Mouse (Mus musculus) heart, postnatal 0 days (tissue): ENCODE measurements around the gene Lrpap1. TPM values are rescaled to one million over a fixed set of nuclear protein-coding genes. Genes with fewer than 3 reads are reported as not detected.

Experiments used
- ATAC-seq: fragments of 200-750 bp; cut with Nextera tagmentation; 2 replicates; pipeline ENCODE4 v1.8.0; 2017; ENCODE audit warnings: low read depth, moderate number of reproducible peaks, moderate library complexity; ENCODE audit not compliant: insufficient read depth
- DNase-seq: peaks from one replicate; pipeline ENCODE4 v3.0.0-alpha.2; 2016; ENCODE audit warnings: low spot score
- H3K27ac ChIP-seq: fragments of 300-500 bp; sonication (generic); 2 replicates; pipeline ENCODE4 v1.5.1; 2014; ENCODE audit warnings: low read depth, mild to moderate bottlenecking
- H3K27me3 ChIP-seq: fragments of 300-500 bp; sonication (generic); 2 replicates; pipeline ENCODE4 v1.6.1; 2014; ENCODE audit warnings: low read length, mixed read lengths; ENCODE audit not compliant: control insufficient read depth, insufficient read depth
- H3K36me3 ChIP-seq: fragments of 300-500 bp; sonication (generic); replicated peaks from 2 replicates; pipeline ENCODE4 v1.6.1; 2014; ENCODE audit warnings: low read length, mixed read lengths; ENCODE audit not compliant: control insufficient read depth, insufficient read depth
- H3K4me1 ChIP-seq: fragments of 300-500 bp; sonication (generic); 2 replicates; pipeline ENCODE4 v1.6.1; 2014; ENCODE audit warnings: antibody characterized with exemption; ENCODE audit not compliant: control insufficient read depth, insufficient read depth
- H3K4me2 ChIP-seq: fragments of 300-500 bp; sonication (generic); 2 replicates; pipeline ENCODE4 v1.6.1; 2014; ENCODE audit warnings: low read depth, mild to moderate bottlenecking, low read length, moderate library complexity
- H3K4me3 ChIP-seq: fragments of 300-500 bp; sonication (generic); 2 replicates; pipeline ENCODE4 v1.5.1; 2014; ENCODE audit warnings: low read depth, low read length
- H3K9ac ChIP-seq: fragments of 300-500 bp; sonication (generic); replicated peaks from 2 replicates; pipeline ENCODE4 v1.6.1; 2014; ENCODE audit warnings: low read depth, low read length, mixed read lengths
- H3K9me3 ChIP-seq: fragments of 300-500 bp; sonication (generic); replicated peaks from 2 replicates; pipeline ENCODE4 v1.6.1; 2016; ENCODE audit warnings: low read length; ENCODE audit not compliant: control insufficient read depth
- CTCF ChIP-seq: IDR thresholded peaks from 2 replicates; pipeline ENCODE4 v1.5.1; 2016; ENCODE audit warnings: antibody characterized with exemption, control low read depth, low read depth
- EP300 ChIP-seq: IDR thresholded peaks from 2 replicates; pipeline ENCODE4 v1.6.1; 2016; ENCODE audit warnings: antibody characterized with exemption, low read depth
- WGBS: fragments of 180-500 bp; shearing (Covaris S2); extraction: QIAGEN DNeasy Blood & Tissue Kit; methylation state at CpG from one replicate; pipeline ENCODE4 v1.1.7; 2014; 5-methylcytosine and 5-hydroxymethylcytosine counted together
- polyA plus RNA-seq: library from polyadenylated mRNA; unstranded; fragments of >200 nt; fragmentation: Nextera tagmentation; extraction: Ambion mirVana; gene quantifications from 2 replicates; pipeline ENCODE4 v1.2.1, GENCODE M21; 2015
- total RNA-seq: library from RNA; depleted of rRNA; stranded (reverse); fragments of >200 nt; gene quantifications from 2 replicates; pipeline ENCODE4 v1.2.3, GENCODE M21; 2014; ENCODE audit warnings: low replicate concordance

Gene Lrpap1
- total and polyA plus RNA-seq, 2 experiments from 2014 or later = 43.7 to 85.8 TPM

- Histone ChIP-seq H3K27ac (no peak overlapping the region), H3K27me3 (no peaks in the 10 kb centered on the region), H3K4me1 (peaks cover 7% of the 10 kb centered on the region), H3K9ac (no peak overlapping the region), H3K36me3 (no peaks in the 10 kb centered on the region), H3K4me2 (no peak overlapping the region), H3K4me3 (no peak overlapping the region), H3K9me3 (no peaks in the 10 kb centered on the region)
- TF ChIP-seq CTCF (no peak), EP300 (no peak)
- 62% methylated on average over 2 of the region's 2 CpGs for WGBS
- DNase-seq = peak; percentile 56
- ATAC-seq = 0 out of 2 replicates have a peak, but pooled peaks have one; percentile 27
These were observed 12.9 kb upstream of the Lrpap1 start for GRCm38 (mm10) chr5:35118418-35118817.

GRCm38 (mm10) chr5:35117633-35118032 is 12.1 kb upstream of the Lrpap1 start:
- Histone ChIP-seq H3K27ac (no peak overlapping the region), H3K9me3 (no peaks in the 10 kb centered on the region), H3K4me3 (no peak overlapping the region), H3K36me3 (no peaks in the 10 kb centered on the region), H3K27me3 (no peaks in the 10 kb centered on the region), H3K9ac (no peak overlapping the region), H3K4me2 (no peak overlapping the region), H3K4me1 (peaks cover 7% of the 10 kb centered on the region)
- no peak for DNase-seq
- no peak for ATAC-seq
- TF ChIP-seq CTCF = no peak
- no peak for TF ChIP-seq EP300
- WGBS = 39% methylated on average over 3 of the region's 3 CpGs

- Histone ChIP-seq H3K9me3 (no peaks in the 10 kb centered on the region), H3K4me1 (peaks cover 7% of the 10 kb centered on the region), H3K27ac (no peak overlapping the region), H3K4me3 (no peak overlapping the region), H3K27me3 (no peaks in the 10 kb centered on the region), H3K9ac (no peak overlapping the region), H3K36me3 (no peaks in the 10 kb centered on the region), H3K4me2 (no peak overlapping the region)
- 72% methylated on average over 3 of the region's 3 CpGs for WGBS
- no peak for TF ChIP-seq EP300
- no peak for DNase-seq
- ATAC-seq = no peak
These were observed 10.4 kb upstream of the Lrpap1 start for GRCm38 (mm10) chr5:35116002-35116401.

- WGBS = 52% methylated on average over 4 of the region's 4 CpGs
- Histone ChIP-seq H3K4me3 (no peak overlapping the region), H3K4me2 (no peak overlapping the region), H3K36me3 (no peaks in the 10 kb centered on the region), H3K9me3 (no peaks in the 10 kb centered on the region), H3K9ac (no peak overlapping the region), H3K4me1 (no peaks in the 10 kb centered on the region; the same call in 1 of the 2 replicates), H3K27me3 (no peaks in the 10 kb centered on the region), H3K27ac (no peak overlapping the region)
- TF ChIP-seq CTCF = no peak
- no peak for TF ChIP-seq EP300
- no peak for DNase-seq
- no peak for ATAC-seq
These were observed 6.9 kb upstream of the Lrpap1 start for GRCm38 (mm10) chr5:35112444-35112843.

GRCm38 (mm10) chr5:35105922-35106298 is 344 bp upstream of the Lrpap1 start:
- peak overlapping the region; percentile 84 for H3K4me2 ChIP-seq
- DNase-seq = no peak
- WGBS = 5% methylated on average over 11 of the region's 11 CpGs
- peak; percentile 37 for ATAC-seq
- peak overlapping the region; percentile 83; the same call in 1 of the 2 replicates for H3K9ac ChIP-seq
- H3K36me3 ChIP-seq = peaks cover 17% of the 10 kb centered on the region
- peak overlapping the region; percentile 47 for H3K27ac ChIP-seq
- no peak for TF ChIP-seq CTCF
- TF ChIP-seq EP300 = no peak
- H3K9me3 ChIP-seq = no peaks in the 10 kb centered on the region
- peak overlapping the region; percentile 79 for H3K4me3 ChIP-seq
- H3K27me3 ChIP-seq = no peaks in the 10 kb centered on the region
- peaks cover 18% of the 10 kb centered on the region for H3K4me1 ChIP-seq
